Mouse (Mus musculus) lung, postnatal 25 days (tissue): Measurements from ENCODE around the gene Dok5.
A peak's percentile ranks its signal among the peaks of the same experiment; 100 is the strongest.

Experiments used
- DNase-seq: peaks from one replicate; pipeline ENCODE4 v3.0.0; 2022; ENCODE audit warnings: low spot score

Gene Dok5

DNA sequence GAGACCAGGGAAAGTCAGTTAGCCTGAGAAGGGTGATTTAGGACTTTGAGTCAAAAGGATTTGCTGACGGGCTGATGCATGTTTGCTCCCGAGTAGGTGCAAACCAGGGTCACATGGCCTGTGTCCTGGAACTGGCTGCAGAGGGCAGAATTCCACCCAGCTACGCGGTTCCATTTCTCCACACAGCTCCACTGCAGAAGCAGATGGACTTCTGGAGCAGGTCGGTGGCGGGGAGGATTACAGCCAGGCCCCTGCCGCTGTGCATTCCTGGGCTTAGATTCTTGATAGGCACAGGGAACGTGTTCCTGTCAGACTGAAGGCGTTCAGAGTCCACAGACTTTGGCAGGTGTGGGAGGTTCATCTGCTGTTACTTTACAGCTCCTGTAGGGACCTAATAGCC lies 131.2 kb downstream of the Dok5 start:
- DNase-seq = no peak

DNA sequence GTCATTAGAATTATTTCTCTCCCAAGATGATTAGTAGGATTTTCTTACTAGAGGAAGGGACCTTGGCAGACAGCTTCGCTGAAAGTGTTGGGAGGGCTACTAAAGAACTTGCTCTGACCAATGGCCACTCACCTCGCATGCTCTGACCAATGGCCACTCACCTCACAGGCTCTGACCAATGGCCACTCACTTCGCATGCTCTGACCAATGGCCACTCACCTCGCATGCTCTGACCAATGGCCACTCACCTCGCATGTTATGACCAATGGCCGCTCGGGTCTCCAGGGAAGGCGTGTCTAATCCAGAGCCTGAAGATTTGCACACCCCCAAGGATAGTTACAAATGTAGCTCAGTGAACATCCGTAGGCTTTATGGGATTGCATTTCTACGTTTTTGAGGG lies 131.6 kb downstream of the Dok5 start:
- no peak for DNase-seq

DNA sequence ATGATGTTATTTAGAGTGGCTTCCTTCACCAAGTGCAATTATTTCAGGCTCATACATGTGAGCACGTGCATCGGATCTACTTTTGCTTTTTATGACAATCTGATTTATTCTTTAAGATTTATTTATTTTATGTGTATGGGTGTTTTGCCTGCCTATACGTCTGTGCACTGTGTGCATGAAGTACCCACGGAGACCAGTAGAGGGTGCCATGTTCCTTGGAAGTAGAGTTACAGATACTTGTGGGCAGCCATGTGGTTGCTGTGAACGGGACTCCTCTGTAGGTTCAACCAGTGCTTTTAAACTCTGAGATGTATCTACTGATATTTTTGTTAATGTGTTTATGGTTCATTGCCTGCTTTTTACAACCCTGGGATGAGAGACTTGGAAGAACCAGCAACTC lies 132.4 kb downstream of the Dok5 start:
- no peak for DNase-seq

DNA sequence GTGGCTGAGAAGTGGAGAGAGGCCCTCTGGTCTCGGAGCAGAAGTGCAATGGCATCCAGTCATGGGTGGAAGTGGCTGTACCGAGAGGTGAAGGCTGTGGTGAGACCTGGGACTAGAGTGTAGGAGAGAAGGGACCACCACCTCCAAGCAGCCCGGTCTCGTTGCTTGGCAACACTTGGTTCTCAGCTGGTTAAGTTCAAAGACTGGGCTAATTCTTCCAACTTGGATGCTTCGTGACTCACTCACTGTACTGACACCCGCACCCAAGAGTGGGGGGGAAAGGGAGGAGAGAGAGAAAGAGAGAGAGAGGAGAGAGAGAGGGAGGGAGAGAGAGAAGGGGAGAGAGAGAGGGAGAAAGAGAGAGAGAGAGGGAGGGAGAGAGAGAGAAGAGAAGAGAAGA lies 133.2 kb downstream of the Dok5 start:
- DNase-seq = no peak

DNA sequence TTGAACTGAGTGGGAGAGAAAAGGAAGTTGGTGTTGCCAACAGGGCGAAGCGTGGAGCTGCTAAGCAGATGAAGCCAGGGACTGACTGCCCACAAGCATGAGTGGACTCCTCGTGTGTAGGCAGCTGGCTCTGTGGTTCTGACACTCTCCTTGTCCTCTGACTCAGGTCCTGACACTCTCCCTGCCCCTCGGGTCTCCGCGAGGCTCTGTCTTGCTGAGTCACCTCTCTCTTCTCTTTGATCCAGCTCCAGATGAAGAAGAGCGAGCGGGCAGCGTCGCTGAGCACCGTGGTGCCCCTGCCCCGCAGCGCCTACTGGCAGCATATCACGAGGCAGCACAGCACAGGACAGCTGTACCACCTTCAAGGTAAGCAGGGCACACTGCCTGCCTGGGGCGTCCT lies 139.0 kb downstream of the Dok5 start:
- DNase-seq = no peak

DNA sequence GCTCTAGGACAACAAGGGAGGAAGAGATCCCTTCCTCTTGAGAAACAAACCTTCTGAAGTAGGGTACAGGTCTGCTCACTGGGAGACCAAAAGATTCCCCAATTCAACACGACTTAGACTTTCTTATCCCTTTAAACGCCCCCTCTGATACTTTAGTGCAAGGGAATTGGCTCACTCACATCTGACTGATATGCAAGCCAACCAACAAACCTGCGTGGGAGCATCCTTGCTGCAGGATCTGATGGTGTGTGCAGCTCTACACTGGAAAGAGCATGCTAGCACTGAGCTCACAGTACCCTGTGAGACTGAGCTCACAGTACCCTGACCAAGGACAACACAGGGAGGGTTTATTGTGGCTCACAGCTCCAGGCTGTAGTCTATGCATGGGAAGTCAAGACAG lies 139.9 kb downstream of the Dok5 start:
- DNase-seq = no peak

DNA sequence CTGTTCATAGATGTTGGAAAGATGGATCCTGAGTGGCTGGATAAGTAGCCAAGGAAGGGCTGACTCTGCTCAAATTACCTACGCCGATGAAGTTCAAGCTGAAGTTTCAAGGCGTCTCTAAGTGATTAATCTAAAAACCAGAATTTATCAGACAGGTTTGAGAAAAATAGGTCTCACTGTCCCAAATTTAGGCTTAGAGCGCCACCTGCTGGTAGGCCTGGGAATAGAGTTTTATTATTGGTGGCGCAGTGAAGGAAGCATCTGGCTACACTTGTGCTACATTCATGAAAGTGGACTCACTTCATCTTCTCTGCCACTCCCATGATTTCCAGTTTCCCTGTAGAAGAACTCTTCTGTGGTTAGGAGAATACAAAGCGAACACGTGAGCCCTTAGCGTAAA lies 141.8 kb downstream of the Dok5 start:
- peak; percentile 44 for DNase-seq

DNA sequence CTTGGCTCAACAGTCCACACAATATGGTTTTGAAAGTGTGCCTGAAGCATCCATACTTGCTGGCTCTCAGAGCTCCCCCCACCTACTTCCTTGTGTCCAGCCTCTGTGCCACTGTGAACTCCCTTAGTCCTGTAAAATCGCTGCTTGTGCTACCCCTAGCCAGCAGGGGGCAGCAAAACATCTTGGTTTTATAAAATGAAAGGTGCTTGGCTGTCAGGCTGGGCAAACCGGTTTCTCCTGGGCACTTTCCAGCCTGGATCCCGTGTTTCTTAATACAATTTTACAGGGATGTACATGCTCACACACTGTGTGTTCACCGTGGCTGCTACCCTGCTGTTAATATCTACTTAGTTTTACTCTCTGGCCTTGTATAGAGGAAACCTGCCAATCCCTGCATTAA lies 145.9 kb downstream of the Dok5 start:
- DNase-seq = peak; percentile 85

DNA sequence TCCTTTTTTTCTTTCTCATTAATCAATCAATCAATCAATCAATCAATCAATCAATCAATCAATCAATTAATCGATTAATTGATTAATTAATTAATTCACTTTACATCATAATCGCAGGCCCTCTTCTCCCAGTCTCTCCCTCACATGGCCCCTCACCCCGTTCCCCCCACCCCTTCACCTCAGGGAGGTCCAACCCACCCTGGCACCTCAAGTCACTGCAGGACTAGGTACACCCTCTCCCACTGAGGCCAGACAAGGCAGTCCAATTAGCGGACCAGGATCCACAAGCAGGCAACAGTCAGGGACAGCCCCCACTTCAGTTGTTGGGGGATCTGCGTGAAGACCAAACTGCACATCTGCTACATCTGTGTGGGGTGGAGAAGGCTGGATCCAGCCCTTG lies 146.3 kb downstream of the Dok5 start:
- no peak for DNase-seq

DNA sequence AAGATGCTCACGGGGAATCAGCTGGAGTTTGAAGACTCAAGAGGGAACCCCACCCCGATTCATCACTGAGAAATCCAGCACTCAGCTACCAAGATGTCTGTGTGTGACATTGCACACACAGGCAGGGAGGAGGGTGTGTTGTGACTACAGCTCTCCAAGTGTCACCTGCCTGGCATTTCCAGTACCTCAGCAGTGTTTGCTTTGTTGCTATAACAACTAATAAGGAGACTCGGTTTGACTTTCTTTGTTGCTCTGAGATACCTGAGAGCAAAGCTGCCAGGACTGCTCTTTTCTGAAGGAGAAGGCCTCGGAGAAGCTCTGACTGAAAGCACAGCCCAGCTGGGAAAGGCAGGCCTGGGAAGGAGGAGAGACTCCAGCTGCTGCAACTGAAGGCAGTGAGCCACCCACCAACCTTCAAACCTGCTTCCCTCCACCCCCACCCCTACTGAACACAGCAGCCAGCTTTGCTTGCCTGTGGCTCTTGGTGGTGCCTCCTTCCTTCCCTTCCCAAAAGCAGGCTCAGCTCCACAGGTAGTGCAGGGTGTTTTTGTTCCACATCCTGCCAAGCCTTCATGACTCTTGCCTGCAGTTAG lies 152.7 kb downstream of the Dok5 start:
- DNase-seq = peak; percentile 54

DNA sequence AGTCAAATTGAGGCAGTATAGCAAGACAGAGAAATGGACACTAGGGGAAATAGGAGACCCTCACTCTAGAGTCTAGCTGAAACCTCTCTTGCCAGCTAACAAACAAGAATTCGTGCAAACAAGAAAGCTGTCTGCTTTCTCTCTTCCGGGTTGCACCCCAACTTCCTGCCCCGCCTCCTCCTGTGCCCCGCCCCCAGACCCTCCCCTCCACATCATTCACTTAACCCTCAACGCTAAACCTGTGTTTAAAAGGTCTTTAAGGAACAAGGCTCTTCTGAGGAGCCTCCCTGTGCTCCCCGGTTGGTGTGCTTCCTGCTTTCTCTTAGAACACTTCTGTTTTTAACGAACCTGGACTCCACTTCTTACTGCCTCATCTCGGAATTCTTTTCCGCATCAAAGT lies 156.4 kb downstream of the Dok5 start:
- no peak for DNase-seq

DNA sequence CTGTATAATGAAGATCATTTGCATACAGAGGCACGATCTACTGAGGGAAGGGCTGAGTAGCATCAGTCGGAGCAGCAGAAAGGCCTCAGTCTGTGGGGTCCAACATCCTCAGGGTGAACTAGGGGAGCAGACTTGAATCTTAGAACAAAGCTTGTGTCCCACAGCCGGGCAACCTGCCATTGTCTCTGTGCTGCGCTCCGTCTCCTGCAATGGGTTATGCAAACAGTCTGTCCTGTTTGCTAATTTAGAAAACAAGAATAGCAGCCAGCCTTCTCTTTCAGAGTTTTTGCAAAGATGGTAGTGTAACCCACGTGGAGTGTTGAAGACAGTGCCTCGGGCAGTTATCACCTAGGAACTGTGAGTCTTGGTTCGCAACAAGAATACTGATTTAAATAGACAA lies 163.5 kb downstream of the Dok5 start:
- no peak for DNase-seq

DNA sequence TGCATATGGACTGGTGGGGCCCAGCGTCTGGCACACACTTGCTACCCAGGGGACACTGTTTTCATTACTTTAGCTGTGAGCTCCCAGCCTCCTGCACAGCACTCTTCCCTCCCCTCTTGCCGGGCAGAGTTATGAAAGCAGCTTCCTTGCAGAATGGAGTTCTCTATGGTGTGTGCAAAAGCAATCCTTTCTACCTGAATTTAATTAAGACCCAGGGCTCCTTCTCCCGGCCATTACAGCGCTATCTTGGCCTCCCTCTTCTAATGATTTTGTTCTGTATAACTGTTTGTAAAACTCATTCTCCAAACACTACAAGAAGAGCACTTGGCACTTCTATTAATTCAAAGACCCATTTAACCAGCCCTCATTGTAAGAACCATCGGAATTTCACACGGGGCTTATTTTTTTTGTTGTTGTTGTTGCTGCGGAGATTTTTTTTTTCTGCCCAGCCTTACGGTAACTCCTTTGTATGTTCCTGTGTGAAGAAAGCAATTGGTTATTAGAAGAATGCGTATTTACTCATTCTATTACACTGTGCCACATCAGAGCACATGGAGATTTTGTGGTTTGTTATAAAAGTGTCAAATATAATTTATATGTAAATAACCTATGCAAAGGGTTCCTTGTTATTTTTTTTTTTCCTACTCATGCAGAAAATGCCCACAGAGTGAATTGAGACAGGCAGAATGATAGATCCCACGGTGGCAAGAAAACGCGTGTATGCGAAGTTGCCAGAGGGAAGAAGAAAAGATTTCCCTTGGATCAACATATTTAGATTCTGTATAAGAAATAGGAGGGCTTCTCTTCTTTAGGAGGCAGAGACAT lies 170.8 kb downstream of the Dok5 start:
- DNase-seq = no peak

DNA sequence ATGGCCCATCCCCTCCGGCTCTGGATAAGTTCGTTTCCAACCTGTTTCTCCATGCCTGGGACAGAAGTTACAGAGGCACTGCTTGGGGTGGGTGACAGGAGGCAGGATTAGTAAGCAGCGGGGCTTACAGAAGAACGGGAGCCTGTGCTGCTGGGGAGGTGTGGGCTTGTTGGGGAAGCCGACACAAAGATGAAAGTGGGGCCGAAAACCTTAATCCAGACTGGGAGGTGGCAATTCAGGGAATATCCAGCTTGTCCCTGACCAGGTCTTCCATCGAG lies 171.4 kb downstream of the Dok5 start:
- DNase-seq = no peak

DNA sequence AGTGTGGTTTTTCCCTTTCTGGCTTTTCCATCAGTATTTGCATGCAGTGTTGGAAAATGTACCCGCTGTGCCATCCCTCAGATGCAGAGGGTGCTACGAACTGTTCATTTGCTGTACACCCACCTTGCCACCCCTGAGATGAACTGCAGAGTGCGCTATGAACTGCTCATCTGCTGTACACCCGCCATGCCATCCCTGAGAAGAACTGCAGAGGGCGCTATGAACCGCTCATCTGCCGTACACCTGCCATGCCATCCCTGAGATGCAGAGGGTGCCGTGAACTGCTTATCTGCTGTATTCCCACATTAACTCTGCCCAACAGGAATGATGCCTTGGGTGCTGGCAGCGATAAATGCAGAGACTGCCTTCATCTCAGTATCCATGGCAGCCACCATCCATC lies 171.8 kb downstream of the Dok5 start:
- no peak for DNase-seq

DNA sequence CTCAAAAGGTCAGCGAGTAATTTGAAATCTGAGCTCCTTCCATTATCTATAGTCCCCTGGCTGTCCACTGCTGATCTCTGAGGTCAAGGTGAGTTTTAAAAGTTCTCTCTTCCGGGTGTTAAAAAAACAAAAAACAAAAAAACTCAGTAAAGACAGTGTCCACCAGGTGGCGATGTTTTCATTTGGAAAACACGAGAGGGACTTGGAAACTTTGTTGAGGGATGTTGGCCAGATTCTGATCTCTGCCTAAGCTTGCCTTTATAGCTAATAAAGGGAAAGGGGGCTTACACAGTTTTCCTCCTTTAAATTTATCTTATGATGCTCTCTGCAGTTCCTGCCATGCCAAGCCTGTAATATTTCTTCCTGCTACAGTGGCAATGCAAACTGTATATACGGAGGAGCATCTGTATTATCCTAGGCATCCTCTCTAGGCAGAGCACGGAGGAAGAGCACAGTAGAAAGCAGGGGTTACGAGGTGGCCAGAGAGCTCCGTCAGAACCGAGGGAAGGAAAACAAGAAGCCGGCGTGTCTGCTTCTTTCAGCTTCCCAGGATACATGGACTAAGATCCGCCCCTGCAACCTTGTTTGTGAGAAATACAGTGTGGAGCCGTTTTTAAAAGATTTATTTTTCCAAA lies 181.1 kb downstream of the Dok5 start:
- DNase-seq = peak; percentile 22

DNA sequence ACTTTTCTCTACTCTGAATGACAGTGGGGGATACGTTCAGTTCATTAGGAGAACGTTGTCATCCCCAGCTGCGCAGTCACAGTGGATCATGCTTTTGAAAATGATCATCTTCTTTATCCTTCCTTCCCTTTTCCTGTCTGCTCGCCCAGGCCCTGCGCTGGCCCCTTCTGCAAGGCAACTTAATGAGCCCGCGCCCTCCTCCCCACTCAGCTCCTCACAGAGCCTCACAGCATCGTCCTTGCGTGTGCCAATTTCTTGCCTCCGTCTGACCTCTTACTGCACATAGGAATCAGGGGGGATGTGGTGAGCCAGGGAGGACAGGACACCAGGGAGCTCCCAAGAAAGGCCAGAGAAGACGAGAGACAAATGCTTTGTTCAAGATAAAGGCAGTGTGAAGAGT lies 182.3 kb downstream of the Dok5 start:
- DNase-seq = no peak

DNA sequence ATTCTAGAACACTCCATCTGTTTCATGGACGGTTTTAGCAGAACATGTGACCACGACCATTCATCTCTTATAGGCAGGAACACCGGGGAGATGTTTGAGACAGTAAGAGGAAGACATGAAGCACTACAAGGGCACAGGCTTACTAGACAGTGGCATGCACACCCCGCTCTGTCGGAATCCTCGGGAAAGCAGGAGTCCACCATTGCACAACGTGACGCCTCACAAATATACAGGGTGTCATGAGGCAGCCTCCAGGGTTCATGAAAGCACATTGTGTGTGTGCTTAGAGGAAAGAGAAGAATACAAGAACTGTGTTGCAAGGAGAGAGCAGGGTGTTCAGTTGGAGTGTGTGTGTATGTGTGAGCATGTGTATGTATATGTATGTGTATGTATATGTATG lies 184.0 kb downstream of the Dok5 start:
- no peak for DNase-seq

DNA sequence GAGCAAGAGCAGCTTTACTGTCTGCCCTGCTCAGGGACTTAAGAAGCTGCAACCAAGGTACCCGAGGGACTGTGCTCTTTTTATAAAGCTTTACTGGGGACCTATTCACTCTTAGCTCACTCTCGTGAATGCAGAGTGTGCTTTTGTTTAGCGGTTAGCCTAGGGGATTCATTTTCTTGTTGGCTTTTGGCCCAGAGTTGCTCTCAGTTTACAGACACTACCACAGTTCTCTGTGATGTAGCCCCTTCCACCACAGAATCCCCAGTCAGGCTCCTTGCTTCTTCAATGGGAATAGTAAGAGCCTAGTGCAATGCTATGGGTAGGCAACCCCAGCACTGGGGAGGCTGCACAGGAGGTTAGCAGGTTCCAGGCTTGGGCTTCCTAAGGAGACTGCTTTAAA lies 190.7 kb downstream of the Dok5 start:
- no peak for DNase-seq

DNA sequence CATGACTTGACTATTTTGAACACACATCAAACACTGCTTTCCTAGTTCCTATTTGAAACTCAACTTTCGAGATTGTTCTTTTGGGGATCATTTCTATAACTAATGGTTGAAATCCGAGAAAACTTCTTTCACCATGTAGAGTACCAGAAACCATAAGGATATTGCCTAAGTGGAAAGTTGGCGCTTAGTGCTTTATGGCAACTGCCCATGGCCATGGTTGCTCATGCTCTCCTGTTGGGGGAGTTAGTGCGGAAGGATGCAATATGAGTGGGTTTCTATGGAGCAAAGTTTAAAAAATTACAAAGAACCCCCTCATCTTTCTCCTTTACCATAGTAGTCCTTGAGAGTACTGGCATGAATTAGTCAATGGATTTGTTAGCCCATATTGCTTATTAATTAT lies 192.5 kb downstream of the Dok5 start:
- DNase-seq = no peak

DNA sequence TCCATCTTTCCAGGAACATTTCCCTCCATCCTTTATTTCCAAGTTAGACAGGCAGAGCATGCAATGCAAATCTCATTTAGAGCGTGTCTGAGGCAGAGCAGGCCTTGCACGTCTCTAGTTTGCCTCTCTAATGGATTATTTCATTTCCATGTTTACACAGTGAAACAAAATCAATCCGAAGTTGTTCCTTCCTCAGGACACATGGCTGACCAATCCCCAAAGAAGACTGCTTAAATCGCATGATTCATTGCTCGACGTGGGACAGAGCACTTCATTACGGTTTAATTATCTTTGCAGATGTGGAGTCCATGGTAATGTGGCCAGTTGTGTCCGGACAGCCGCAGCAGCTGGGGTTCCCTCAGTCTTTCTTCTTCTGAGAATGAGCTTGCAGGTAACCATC lies 194.6 kb downstream of the Dok5 start:
- DNase-seq = no peak
